Mouse (Mus musculus) hindbrain, embryonic 10.5 days (tissue): ENCODE measurements around the gene Sapcd2. TPM values are rescaled to one million over a fixed set of nuclear protein-coding genes. Genes with fewer than 3 reads are reported as not detected.

Source experiments
- DNase-seq: peaks from one replicate; pipeline ENCODE4 v3.0.0-alpha.2; 2017; ENCODE audit warnings: low spot score
- H3K27ac ChIP-seq: fragments of 300-500 bp; sonication (generic); 2 replicates; pipeline ENCODE4 v1.5.1; 2016; ENCODE audit warnings: mild to moderate bottlenecking, moderate library complexity
- H3K27me3 ChIP-seq: fragments of 300-500 bp; sonication (generic); 2 replicates; pipeline ENCODE4 v1.6.1; 2016; ENCODE audit warnings: mild to moderate bottlenecking; ENCODE audit not compliant: poor library complexity, insufficient read depth, severe bottlenecking
- H3K36me3 ChIP-seq: fragments of 300-500 bp; sonication (generic); 2 replicates; pipeline ENCODE4 v1.6.1; 2016; ENCODE audit warnings: mild to moderate bottlenecking, moderate library complexity
- H3K4me1 ChIP-seq: fragments of 300-500 bp; sonication (generic); replicated peaks from 2 replicates; pipeline ENCODE4 v1.6.1; 2016; ENCODE audit warnings: mild to moderate bottlenecking
- H3K4me3 ChIP-seq: fragments of 300-500 bp; sonication (generic); 2 replicates; pipeline ENCODE4 v1.5.1; 2016; ENCODE audit warnings: mild to moderate bottlenecking, moderate library complexity
- H3K9me3 ChIP-seq: fragments of 300-500 bp; sonication (generic); 2 replicates; pipeline ENCODE4 v1.6.1; 2016; ENCODE audit warnings: mild to moderate bottlenecking, moderate library complexity
- whole genome bisulfite sequencing: fragments of 180-500 bp; shearing (Covaris S2); methylation state at CpG from one replicate; pipeline ENCODE4 v1.1.7; 2016; 5-methylcytosine and 5-hydroxymethylcytosine counted together
- polyA plus RNA-seq: library from polyadenylated mRNA; unstranded; fragments of >200 nt; fragmentation: Nextera tagmentation; extraction: Ambion mirVana; gene quantifications from 2 replicates; pipeline ENCODE4 v1.2.1, GENCODE M21; 2016

Sapcd2 gene
- polyA plus RNA-seq = 71.6 and 75.1 TPM in 2 replicates

DNA sequence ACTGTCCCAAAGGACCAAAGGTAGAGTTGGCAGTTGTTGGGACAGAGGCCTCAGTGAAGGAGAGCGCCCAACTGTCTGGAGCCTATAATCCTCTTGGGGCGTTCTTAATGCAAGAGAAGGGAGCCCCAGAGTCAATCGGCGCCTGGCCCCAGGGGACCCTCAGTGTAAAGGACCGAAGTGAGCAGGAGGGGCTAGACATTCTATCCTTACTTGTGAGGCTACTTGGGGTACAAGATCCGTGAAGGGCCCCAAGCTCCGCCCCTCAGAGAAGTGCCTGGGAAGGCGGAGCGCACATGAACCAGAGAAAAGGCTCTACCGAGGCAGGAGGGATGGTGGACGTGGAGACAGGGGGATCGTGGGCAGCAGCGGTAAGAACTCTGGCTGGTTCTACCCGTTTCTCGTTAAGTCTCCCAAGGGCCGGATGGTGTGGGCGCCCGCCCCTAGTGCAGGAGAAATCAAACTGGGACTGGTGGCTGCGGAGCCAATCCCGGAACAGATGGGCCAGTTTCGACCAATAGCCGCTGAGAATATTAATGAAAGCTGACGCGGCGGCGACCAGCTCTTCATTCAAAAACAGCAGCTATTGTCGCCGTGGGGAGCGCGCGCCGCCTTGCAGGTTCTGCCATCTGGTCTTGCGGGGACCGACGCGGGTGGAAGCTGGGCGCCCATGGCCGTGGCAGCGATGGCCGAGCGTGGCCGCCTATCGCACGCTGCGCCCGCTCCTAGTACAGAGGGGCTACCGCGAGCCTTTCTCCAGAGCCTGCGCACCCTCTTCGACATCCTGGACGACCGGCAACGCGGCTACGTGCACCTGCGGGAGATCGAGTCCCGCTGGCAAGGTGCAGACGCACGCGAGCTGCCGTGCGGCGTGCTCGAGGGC lies at the start of gene Sapcd2:
TSS of gene Sapcd2 (plus strand) at position 558 of the 880 bp plus-strand sequence.
- peaks cover 29% of the 10 kb centered on the region for H3K36me3 ChIP-seq
- no peaks in the 10 kb centered on the region for H3K9me3 ChIP-seq
- H3K27ac ChIP-seq = peak within 1 kb of the TSS; percentile 94
- H3K27me3 ChIP-seq = peaks cover 6% of the 10 kb centered on the region
- under 1% methylated on average over 65 of the region's 65 CpGs for WGBS
- peaks cover 37% of the 10 kb centered on the region for H3K4me1 ChIP-seq
- peak within 1 kb of the TSS; percentile 91 for H3K4me3 ChIP-seq
- DNase-seq = peak; percentile 92

DNA sequence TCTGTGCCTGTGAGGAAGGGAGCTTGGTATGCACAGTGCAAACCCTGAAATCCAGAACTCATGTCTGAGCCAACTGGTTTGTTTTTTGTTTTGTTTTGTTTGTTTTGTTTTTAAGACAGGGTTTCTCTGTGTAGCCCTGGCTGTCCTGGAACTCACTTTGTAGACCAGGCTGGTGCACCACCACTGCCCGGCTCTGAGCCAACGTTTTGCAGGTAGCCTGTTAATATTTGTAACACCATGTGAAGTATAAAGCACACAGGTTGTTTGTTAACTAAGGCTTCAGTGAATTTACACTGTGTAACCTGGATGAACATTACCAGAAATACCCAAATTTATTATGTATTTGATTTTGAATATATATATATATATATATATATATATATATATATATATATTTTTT lies 46.1 kb upstream of the Sapcd2 start:
- Histone ChIP-seq H3K4me1 (peaks cover under 1% of the 10 kb centered on the region), H3K9me3 (no peaks in the 10 kb centered on the region), H3K4me3 (no peak overlapping the region), H3K36me3 (no peaks in the 10 kb centered on the region), H3K27me3 (peaks cover 9% of the 10 kb centered on the region), H3K27ac (no peak overlapping the region)
- no peak for DNase-seq
- 80% methylated on average over 2 of the region's 2 CpGs for WGBS

DNA sequence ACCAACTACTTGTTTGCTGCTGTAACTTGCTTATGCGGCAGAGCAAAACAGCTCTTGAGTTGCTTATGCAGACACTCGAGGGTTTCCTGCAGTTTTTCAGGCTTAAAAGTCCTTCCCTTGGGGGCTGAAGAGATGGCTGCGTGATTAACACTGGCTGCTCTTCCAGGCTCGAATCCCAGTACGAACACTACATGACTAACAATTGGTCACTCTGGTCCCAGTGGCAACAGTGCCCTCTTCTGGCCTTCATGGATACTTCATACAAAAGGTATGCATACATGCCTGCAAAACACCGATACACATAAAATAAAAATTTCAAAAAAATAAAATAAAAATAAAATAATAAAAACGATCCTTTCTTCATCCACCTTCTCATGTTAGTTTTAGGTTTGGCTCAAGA lies 43.7 kb upstream of the Sapcd2 start:
- no peaks in the 10 kb centered on the region for H3K36me3 ChIP-seq
- no peak overlapping the region for H3K4me3 ChIP-seq
- WGBS = 40% methylated on average over 7 of the region's 7 CpGs
- H3K27me3 ChIP-seq = no peaks in the 10 kb centered on the region
- H3K9me3 ChIP-seq = no peaks in the 10 kb centered on the region
- peaks cover 14% of the 10 kb centered on the region for H3K4me1 ChIP-seq
- no peak overlapping the region for H3K27ac ChIP-seq
- peak; percentile 20 for DNase-seq

DNA sequence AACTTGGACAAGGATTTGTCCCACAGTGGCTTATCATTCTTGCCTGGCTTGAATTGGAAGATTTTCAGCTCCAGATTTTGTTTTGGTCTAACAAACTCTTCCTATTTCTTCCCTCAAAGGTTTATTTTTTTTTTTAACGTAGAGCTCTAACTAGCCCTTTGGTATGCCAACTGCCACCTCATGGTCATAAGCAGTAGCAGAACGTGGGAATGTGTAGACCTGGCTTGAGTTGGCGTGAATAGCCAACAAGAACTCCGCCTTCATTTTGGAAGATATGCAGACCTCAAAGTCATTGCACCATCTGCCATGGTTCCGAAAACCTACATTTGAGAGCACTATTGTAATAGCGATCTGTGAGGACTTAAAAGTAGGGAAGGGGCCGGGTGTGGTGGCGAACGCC lies 40.7 kb upstream of the Sapcd2 start:
- peak overlapping the region; percentile 95; the same call in 1 of the 2 replicates for H3K27ac ChIP-seq
- WGBS = 64% methylated on average over 9 of the region's 9 CpGs

DNA sequence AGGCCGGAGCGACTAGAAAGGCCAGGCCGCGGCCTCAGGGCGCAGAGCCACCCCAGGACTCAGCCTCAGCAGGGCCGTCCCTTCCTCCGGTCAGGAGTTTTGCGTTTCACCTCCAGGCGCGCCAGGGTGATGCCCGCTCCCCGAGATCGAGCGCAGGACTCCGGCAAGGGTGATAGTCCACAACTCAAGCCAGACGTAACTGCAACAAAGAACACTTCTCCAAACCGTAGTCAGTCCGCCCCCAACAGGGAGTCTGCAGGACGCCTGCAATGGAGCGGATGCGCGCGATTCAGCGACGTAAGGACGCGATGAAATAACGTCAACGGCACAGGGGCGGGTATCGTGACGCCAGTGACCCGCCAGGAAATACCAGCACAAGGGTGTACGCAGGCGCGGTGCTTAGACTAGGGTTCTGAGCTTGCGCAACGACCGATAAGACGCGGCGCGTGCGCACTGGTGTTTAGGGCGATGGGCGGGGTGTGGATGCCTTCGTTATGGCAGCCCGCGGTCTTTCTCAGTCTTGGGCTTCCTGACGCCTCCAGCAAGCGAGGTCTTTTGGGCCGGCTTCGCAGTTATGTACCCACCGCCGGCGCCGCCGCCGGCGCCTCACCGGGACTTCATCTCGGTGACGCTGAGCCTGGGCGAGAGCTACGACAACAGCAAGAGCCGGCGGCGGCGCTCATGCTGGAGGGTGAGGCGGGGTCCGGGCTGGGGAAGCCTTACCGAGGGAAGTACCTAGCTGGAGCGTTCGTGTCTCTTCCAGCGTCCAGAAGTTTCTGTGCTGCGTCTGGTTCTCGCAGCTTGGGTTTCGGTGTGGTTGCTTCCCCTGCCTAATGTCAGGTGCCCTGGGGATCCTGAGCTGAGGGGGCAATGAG lies 39.6 kb upstream of the Sapcd2 start, which contains the start of gene Man1b1:
TSS of gene Man1b1 (plus strand) at position 53 of the 875 bp plus-strand sequence.
- Histone ChIP-seq H3K36me3 (peaks cover 41% of the 10 kb centered on the region), H3K4me3 (peak within 1 kb of the TSS; percentile 85), H3K9me3 (no peaks in the 10 kb centered on the region), H3K27ac (peak within 1 kb of the TSS; percentile 95), H3K27me3 (no peaks in the 10 kb centered on the region), H3K4me1 (peaks cover 29% of the 10 kb centered on the region)
- WGBS = under 1% methylated on average over 78 of the region's 78 CpGs
- peak; percentile 99 for DNase-seq

More for the DNA sequence above, 40.7 kb upstream of the Sapcd2 start:
- DNase-seq = no peak
- H3K27me3 ChIP-seq = no peaks in the 10 kb centered on the region
- H3K4me3 ChIP-seq = peak overlapping the region; percentile 85
- H3K36me3 ChIP-seq = peaks cover 30% of the 10 kb centered on the region
- peaks cover 29% of the 10 kb centered on the region for H3K4me1 ChIP-seq
- no peaks in the 10 kb centered on the region for H3K9me3 ChIP-seq

DNA sequence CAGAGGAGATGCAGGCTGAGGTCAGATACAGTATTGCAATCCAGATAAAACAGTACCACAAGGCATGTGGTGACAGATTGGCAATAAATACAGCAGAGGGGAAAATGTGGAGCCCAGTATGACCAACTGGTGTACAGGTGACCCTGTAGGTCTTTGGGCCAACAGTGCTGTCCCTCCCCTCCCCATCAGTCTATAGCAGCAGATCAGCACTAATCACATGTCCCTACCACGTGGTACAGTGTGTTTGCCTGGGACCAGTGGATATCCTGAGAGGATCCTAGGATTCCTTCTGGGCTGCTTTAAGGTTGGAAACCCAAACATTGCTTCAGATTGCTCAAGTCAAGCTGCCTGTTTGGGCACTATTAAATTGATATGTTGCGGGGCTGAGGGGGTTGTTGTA lies 38.6 kb upstream of the Sapcd2 start:
- 74% methylated on average over 2 of the region's 2 CpGs for WGBS
- Histone ChIP-seq H3K4me3 (peak overlapping the region; percentile 85), H3K4me1 (peaks cover 29% of the 10 kb centered on the region), H3K9me3 (no peaks in the 10 kb centered on the region), H3K36me3 (peaks cover 51% of the 10 kb centered on the region), H3K27me3 (no peaks in the 10 kb centered on the region), H3K27ac (no peak overlapping the region)
- no peak for DNase-seq

DNA sequence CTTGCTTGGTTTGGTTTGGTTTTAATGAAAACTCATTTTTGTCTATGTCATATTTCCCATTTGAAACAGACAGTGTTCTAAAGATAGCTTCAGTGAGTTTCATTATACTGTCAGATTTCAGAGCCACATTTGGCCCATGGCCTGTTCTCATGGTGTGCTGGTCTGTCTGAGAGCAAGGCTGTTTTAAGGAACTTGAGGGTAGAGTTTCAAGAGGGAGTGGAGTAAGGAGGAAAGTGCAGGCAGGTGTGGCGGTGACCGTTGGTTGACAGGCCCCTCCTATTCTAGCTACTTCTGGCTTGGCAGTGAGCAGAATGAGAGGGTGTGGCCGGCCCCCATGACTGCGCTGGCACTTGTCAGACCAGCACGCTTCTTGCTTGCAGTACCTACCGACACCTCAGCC lies 33.8 kb upstream of the Sapcd2 start:
- peaks cover 17% of the 10 kb centered on the region for H3K4me1 ChIP-seq
- no peak overlapping the region for H3K4me3 ChIP-seq
- no peaks in the 10 kb centered on the region for H3K27me3 ChIP-seq
- 95% methylated on average over 6 of the region's 6 CpGs for WGBS
- no peak overlapping the region for H3K27ac ChIP-seq
- no peaks in the 10 kb centered on the region for H3K9me3 ChIP-seq
- peaks cover 93% of the 10 kb centered on the region for H3K36me3 ChIP-seq
- no peak for DNase-seq

DNA sequence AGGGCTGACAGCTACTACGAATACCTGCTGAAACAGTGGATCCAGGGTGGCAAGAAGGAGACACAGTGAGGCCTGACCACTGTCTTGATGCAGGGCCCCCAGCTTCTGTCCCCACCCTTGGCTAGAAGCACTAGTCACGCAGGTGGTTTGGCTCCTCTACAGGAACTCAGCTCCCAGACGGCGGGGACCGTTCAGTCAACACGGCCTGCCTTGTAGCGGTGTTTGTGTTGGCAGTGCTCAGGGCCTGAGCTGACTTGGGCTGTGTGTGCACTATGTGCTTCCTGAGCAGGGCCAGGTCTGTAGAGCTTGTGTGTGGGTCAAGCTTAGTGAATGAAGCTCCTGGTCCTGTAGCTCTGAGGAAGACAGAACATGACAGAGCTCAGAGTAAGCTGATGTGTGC lies 24.0 kb upstream of the Sapcd2 start:
- 95% methylated on average over 7 of the region's 7 CpGs for WGBS
- DNase-seq = no peak
- H3K36me3 ChIP-seq = peaks cover 100% of the 10 kb centered on the region

DNA sequence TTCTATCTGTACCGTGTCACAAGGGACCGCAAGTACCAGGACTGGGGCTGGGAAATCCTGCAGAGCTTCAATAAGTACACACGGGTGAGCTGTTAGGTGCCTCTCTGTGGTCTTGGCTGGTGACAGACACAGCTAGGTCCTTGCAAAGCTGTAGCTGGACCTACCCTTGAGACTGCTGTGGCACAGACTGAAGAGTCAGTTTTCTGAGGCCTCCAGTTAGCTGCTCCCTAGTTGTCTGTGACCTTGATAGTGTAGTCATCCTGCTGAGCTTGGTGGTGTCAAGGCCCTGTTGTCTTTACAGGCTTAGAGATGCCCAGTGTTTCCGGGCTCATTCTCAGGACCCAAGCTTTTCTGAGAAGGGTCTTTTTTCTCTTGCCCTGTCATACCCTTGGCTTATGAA lies 22.6 kb upstream of the Sapcd2 start:
- Histone ChIP-seq H3K4me1 (no peaks in the 10 kb centered on the region), H3K4me3 (no peak overlapping the region), H3K36me3 (peaks cover 99% of the 10 kb centered on the region), H3K9me3 (no peaks in the 10 kb centered on the region), H3K27me3 (no peaks in the 10 kb centered on the region), H3K27ac (no peak overlapping the region)
- WGBS = 94% methylated on average over 4 of the region's 4 CpGs
- DNase-seq = no peak

More for the DNA sequence above, 24.0 kb upstream of the Sapcd2 start:
- Histone ChIP-seq H3K4me1 (no peaks in the 10 kb centered on the region), H3K9me3 (no peaks in the 10 kb centered on the region), H3K27ac (no peak overlapping the region), H3K4me3 (no peak overlapping the region), H3K27me3 (no peaks in the 10 kb centered on the region)

DNA sequence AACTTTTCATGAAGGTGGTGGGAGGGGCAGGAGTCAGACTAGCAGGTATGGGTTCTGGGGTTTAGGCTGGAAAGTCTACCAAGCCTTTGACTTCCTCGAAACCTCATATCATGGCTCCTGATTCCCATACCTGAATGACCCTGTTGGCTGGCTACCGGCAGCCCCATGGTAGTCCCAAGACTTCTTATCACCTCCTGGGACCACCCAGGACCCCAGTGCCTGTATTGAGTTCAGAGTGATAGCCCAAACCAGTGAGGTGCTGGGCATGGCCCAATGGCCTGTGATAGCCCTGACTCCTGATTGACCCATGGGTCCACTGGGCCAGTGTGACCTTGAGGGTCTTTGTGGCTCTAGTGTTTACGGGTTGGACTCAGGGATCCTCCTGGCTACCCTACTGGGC lies 21.4 kb upstream of the Sapcd2 start:
- Histone ChIP-seq H3K36me3 (peaks cover 91% of the 10 kb centered on the region), H3K4me1 (peaks cover 10% of the 10 kb centered on the region), H3K27me3 (no peaks in the 10 kb centered on the region), H3K4me3 (no peak overlapping the region), H3K27ac (no peak overlapping the region), H3K9me3 (no peaks in the 10 kb centered on the region)
- WGBS = 96% methylated on average over 3 of the region's 3 CpGs
- no peak for DNase-seq

DNA sequence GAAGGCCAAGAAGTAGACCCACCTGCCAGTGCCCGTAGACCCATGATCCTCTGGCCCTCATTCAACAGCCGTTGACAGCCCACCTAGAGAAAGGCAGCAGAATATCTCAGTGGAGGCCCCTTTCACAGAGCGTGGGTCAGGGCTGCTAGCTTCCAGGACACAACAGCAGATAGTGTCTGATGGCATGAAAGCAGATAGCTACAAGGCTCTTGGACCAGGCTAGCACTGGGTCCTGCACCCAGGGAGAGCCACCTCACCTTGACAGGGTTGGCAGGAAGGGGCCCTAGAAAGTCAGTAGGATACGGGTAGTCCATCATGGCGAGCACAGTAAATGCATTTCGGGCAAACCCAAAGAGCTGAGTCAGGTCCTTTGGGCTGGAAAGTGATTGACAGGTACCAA lies 17.9 kb upstream of the Sapcd2 start:
- Histone ChIP-seq H3K36me3 (peaks cover 56% of the 10 kb centered on the region), H3K4me3 (no peak overlapping the region), H3K27me3 (no peaks in the 10 kb centered on the region), H3K4me1 (peaks cover 23% of the 10 kb centered on the region), H3K9me3 (no peaks in the 10 kb centered on the region), H3K27ac (no peak overlapping the region)
- 88% methylated on average over 6 of the region's 6 CpGs for WGBS
- no peak for DNase-seq

DNA sequence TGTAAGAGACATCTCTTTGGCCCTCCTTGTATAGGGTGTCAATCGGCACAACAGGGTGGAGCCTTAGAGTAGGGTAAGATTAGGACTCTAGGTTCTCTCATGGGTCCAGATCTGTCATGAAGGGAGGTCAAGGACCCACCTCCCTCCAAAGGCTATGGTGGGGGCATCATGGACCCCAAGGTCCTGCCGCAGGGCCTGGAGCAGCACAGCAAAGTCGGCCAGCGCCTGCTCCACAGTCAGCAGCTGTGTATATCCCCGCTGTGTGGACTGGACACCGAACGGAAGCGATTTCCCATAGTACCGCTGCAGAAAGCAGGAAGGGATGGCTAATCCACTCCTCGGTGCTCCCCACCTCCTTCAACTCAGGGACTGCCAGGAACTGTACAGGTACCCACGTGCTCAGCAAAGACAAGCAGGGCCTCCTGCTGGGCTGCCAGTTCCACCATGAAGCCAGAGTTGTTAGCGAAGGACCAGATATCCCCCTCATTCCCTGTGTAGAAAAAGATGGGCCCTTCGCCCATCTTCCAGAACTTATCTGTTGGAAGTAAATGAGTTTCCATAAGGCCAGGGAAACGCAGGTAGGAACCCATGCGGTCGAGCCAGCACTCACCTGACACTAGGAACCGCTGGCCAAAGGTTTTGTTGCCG lies 16.6 kb upstream of the Sapcd2 start:
- Histone ChIP-seq H3K4me1 (peaks cover 23% of the 10 kb centered on the region), H3K27ac (peak overlapping the region; percentile 86), H3K4me3 (peak overlapping the region; percentile 63), H3K36me3 (peaks cover 42% of the 10 kb centered on the region), H3K9me3 (no peaks in the 10 kb centered on the region), H3K27me3 (no peaks in the 10 kb centered on the region)
- WGBS = 41% methylated on average over 18 of the region's 18 CpGs
- no peak for DNase-seq
